Mouse (Mus musculus) olfactory bulb, adult 2 months (tissue): ENCODE data around the gene Itpr2.

ENCODE experiments used
- CTCF ChIP-seq: fragments of 200-500 bp; IDR thresholded peaks from 2 replicates; pipeline ENCODE4 v1.5.1; 2012; ENCODE audit warnings: low read depth, mild to moderate bottlenecking, low read length, moderate library complexity; ENCODE audit not compliant: insufficient read depth
- POLR2A ChIP-seq: fragments of 200-500 bp; IDR thresholded peaks from 2 replicates; pipeline ENCODE4 v1.6.1; 2012; ENCODE audit warnings: mild to moderate bottlenecking, low read depth, low read length, moderate library complexity; ENCODE audit not compliant: insufficient read depth

- TF ChIP-seq CTCF: no peak
- no peak for TF ChIP-seq POLR2A
Observed at GRCm38 (mm10) chr6:146438057-146438456, 64.0 kb downstream of the Itpr2 start.
